Mouse (Mus musculus) heart, embryonic 16.5 days (tissue): Measurements from ENCODE around the gene Fabp3. TPM values are rescaled to one million over a fixed set of nuclear protein-coding genes. Genes with fewer than 3 reads are reported as not detected.

Experiments used
- ATAC-seq: fragments of 200-750 bp; cut with Nextera tagmentation; replicated peaks from 2 replicates; pipeline ENCODE4 v1.8.0; 2017; ENCODE audit warnings: moderate number of reproducible peaks; ENCODE audit not compliant: insufficient read depth, low FRiP score; ENCODE audit errors: extremely low read depth
- H3K27ac ChIP-seq: fragments of 300-500 bp; sonication (generic); 2 replicates; pipeline ENCODE4 v1.5.1; 2014; ENCODE audit warnings: mild to moderate bottlenecking, low read length, control low read depth, moderate library complexity
- H3K27me3 ChIP-seq: fragments of 300-500 bp; sonication (generic); 2 replicates; pipeline ENCODE4 v1.6.1; 2014; ENCODE audit warnings: low read length, mixed read lengths; ENCODE audit not compliant: control insufficient read depth, insufficient read depth
- H3K36me3 ChIP-seq: fragments of 300-500 bp; sonication (generic); 2 replicates; pipeline ENCODE4 v1.6.1; 2014; ENCODE audit not compliant: control insufficient read depth, insufficient read depth
- H3K4me1 ChIP-seq: fragments of 300-500 bp; sonication (generic); 2 replicates; pipeline ENCODE4 v1.6.1; 2014; ENCODE audit warnings: low read length, mixed read lengths; ENCODE audit not compliant: control insufficient read depth, insufficient read depth
- H3K4me2 ChIP-seq: fragments of 300-500 bp; sonication (generic); 2 replicates; pipeline ENCODE4 v1.6.1; 2014; ENCODE audit warnings: low read depth, mild to moderate bottlenecking, control low read depth, low read length
- H3K4me3 ChIP-seq: fragments of 300-500 bp; sonication (generic); 2 replicates; pipeline ENCODE4 v1.5.1; 2014; ENCODE audit warnings: mild to moderate bottlenecking, control low read depth, low read length
- H3K9ac ChIP-seq: fragments of 300-500 bp; sonication (generic); 2 replicates; pipeline ENCODE4 v1.6.1; 2014; ENCODE audit warnings: low read length, control low read depth
- H3K9me3 ChIP-seq: fragments of 300-500 bp; sonication (generic); replicated peaks from 2 replicates; pipeline ENCODE4 v1.6.1; 2016; ENCODE audit warnings: low read length; ENCODE audit not compliant: control insufficient read depth
- WGBS: fragments of 180-500 bp; shearing (Covaris S2); extraction: QIAGEN DNeasy Blood & Tissue Kit; methylation state at CpG from one replicate; pipeline ENCODE4 v1.1.7; 2014; 5-methylcytosine and 5-hydroxymethylcytosine counted together
- polyA plus RNA-seq: library from polyadenylated mRNA; unstranded; fragments of >200 nt; fragmentation: Nextera tagmentation; extraction: Ambion mirVana; gene quantifications from 2 replicates; pipeline ENCODE4 v1.2.1, GENCODE M21; 2015

Gene Fabp3
- polyA plus RNA-seq, 1 experiment from 2014 or later = 1,916 TPM

DNA sequence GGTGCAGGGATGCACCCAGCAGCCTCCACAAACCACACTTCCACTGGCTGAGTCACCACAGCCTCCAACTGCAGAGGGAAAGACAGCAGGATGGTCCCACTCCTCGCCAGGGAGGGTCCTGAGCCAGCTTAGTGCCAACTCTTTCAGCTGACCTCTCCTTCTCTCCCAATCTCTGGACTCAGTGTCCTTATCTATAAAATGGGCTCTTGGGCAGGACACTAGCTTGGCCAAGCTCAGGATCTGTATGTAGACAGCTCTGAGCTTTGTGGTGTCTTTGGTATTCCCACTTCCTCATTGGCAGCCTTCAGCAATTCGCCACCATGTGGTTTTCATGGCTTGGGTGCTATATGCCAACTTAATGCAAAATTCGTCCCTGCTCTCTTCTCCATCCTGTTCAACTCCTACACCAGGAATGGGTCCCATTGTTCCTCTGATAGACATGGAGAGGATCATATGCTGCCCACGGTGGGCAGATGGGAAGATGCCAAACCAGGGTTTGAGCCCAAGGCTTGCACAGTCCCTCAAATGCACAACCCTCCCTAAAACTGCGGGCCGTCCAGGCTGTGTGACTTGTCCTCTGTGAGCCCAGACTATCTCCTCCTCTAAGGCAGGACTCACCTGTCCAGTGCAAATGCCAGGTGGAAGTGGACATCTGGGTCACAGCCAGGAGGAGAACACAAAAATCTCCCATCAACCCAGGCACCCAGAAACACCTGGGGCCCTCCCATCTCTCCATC, 37.6 kb upstream of the Fabp3 start:
- ATAC-seq = no peak
- peaks cover 38% of the 10 kb centered on the region for H3K27me3 ChIP-seq

DNA sequence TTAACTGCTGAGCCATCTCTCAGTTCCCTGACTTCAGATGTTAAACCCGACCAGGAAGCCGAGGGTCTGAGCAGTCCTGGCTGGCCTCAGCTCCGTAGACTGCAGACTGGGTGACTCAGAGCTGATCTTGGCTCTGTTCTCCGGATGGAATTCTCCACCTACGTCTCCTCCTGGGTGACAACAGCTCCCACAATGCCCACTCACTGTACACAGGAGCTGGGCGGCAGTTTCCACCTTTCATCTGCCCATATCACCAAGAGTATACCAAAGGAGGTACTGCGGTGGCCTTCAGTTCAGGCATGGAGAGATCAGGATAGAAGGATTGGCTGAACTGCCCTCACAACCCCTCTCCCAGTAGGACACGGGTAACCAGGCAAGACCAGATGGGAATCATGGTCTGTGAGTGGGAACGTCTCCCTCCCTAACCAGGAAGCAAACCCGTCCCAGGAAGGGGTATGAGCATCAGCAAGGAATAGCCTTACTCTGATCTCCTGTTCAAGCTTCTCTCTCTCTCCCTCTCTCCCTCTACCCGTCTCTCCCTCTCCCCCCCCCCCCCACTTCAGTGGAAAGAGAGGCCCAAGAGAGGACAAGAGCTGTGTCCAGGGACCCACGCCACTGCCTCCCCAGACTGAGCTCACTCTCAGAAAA, 34.6 kb upstream of the Fabp3 start:
- H3K4me3 ChIP-seq = peak overlapping the region; percentile 52
- peak; percentile 46; the same call in 1 of the 2 replicates for ATAC-seq
- H3K36me3 ChIP-seq = no peaks in the 10 kb centered on the region
- H3K4me2 ChIP-seq = peak overlapping the region; percentile 80
- peaks cover 57% of the 10 kb centered on the region for H3K27me3 ChIP-seq
- peaks cover 7% of the 10 kb centered on the region for H3K4me1 ChIP-seq
- WGBS = 10% methylated on average over 11 of the region's 12 CpGs
- no peak overlapping the region for H3K27ac ChIP-seq
- no peaks in the 10 kb centered on the region for H3K9me3 ChIP-seq
- H3K9ac ChIP-seq = no peak overlapping the region; the same call in 1 of the 2 replicates

More for the DNA sequence above, 37.6 kb upstream of the Fabp3 start:
- H3K9me3 ChIP-seq = no peaks in the 10 kb centered on the region
- H3K27ac ChIP-seq = no peak overlapping the region
- H3K4me3 ChIP-seq = no peak overlapping the region
- no peak overlapping the region for H3K9ac ChIP-seq
- WGBS = 75% methylated on average over 6 of the region's 6 CpGs
- no peak overlapping the region for H3K4me2 ChIP-seq
- H3K4me1 ChIP-seq = peaks cover 7% of the 10 kb centered on the region
- H3K36me3 ChIP-seq = no peaks in the 10 kb centered on the region

DNA sequence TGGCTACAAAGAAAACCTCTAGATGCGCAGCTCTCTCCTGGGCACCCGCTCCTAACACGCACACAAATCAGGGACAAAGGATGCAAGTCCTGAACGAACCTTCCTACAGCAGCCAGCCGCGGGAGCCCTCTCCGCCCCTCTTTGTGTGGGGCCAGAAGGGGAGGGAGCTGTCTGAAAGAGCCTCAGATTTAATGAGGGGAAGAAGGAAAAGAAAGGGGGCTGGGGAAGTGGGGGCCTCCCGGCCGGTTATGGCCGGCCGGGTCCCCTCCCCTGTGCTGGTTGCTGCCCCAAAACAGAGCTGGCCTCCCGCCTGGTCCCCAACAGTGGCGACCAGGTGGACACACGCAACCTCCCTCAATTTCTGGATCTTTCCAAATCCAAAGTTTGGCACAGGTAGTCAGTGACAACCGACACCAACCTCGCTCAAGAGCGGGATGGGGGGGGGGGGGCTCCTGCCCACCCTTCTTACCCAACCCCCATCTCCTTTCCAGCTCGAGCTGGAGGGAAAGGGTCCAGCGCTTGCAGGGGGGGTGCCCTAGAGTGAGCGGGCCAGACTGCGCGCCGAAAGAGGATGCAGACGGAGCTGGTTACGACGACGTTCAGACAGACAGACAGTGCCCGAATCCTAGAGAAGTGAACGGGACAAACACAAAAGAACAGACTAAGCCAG, 33.9 kb upstream of the Fabp3 start:
- Histone ChIP-seq H3K4me2 (peak overlapping the region; percentile 80), H3K27ac (no peak overlapping the region), H3K9me3 (no peaks in the 10 kb centered on the region), H3K27me3 (peaks cover 62% of the 10 kb centered on the region), H3K36me3 (no peaks in the 10 kb centered on the region), H3K4me3 (peak overlapping the region; percentile 52), H3K9ac (peak overlapping the region; percentile 49), H3K4me1 (peaks cover 7% of the 10 kb centered on the region)
- no peak; the same call in 1 of the 2 replicates for ATAC-seq
- 1% methylated on average over 29 of the region's 29 CpGs for WGBS

DNA sequence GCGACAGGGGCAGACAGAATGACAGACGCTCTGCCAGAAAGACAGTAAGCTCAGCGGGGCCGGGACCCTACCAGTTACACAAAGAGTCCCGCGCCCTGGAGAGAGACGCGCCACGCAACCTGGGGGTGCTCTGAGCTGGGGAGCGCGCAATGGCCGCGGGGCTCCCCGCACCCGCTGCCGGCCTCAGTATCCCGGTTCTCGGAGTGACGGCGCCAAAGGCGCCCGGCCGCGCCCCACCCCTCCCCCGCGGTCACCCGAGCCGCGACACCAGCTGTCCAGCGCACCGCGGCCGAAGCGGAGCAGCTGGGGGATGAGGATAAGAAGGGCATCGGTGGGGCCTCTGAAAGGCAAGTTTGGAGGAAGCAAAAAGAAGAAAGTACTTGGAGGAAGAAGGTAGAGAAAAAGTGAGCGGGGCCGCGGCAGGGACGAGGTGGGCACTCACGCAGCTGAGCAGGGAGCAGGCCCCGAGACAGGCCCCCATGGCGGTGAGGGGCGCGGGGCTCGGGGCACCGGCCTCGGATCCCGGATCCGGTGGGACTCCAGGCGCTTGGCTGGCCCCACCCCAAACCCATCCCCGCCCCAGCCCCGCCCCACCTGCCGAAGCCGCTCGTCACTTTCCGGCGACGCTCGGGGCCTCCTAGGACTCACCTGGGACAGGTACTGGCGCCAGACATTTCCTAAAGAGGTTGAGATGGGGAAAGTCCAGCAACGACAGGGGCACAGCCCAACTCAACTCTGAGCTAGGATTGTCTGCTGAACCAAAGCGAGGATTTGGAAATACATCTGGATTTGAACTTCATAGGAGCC, 33.2 kb upstream of the Fabp3 start:
- H3K4me1 ChIP-seq = peaks cover 7% of the 10 kb centered on the region
- H3K27me3 ChIP-seq = peaks cover 63% of the 10 kb centered on the region
- no peak; the same call in 1 of the 2 replicates for ATAC-seq
- 4% methylated on average over 62 of the region's 62 CpGs for WGBS
- peak overlapping the region; percentile 80 for H3K4me2 ChIP-seq
- no peak overlapping the region for H3K27ac ChIP-seq
- H3K36me3 ChIP-seq = no peaks in the 10 kb centered on the region
- peak overlapping the region; percentile 52 for H3K4me3 ChIP-seq
- peak overlapping the region; percentile 49 for H3K9ac ChIP-seq
- H3K9me3 ChIP-seq = no peaks in the 10 kb centered on the region

DNA sequence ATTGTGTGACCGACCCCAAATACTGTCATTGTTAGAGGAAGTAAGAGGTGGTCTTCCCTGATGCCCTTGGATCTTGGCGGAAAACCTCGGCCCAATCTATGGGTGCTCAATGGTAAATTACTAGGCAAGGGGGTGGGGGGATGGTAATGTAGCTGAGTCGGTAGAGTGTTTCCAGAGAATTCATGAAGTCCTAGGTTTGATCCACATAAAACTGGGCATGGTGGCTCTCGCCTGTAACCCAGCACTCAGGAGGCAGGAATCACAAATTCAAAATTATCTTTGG, 32.6 kb upstream of the Fabp3 start:
- peaks cover 7% of the 10 kb centered on the region for H3K4me1 ChIP-seq
- peaks cover 66% of the 10 kb centered on the region for H3K27me3 ChIP-seq
- no peak for ATAC-seq
- no peak overlapping the region for H3K27ac ChIP-seq
- no peak overlapping the region for H3K9ac ChIP-seq
- no peaks in the 10 kb centered on the region for H3K36me3 ChIP-seq
- peak overlapping the region; percentile 80 for H3K4me2 ChIP-seq
- no peak overlapping the region; the same call in none of the 2 replicates for H3K4me3 ChIP-seq
- whole genome bisulfite sequencing = 50% methylated on average over 5 of the region's 5 CpGs
- H3K9me3 ChIP-seq = no peaks in the 10 kb centered on the region

DNA sequence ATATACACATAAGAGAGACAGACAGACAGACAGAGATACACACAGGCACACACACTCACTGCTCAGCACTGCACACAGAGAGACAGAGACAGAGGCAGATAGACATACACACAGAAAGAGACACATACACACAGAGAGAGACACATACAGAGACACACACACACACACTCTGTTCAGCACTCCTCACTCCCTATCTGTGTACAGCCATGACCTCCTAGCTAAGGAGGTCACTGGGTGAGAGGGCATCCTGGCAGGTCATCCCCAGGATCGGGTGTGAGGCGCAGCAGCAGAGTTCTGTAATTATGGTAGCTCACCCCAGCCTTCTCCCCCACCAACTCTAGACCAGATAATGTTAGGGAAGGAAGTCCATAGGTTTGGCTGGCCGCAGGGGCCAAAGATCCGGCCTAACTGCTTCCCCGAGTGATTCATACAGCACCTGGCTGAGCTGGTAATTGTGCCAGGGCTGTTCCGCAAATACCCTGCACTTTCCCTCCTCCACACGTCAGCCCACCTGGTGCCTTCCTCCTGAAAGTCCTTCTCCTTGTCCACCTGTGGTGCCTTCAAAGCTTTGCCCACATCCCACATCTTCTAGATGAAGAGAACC, 31.7 kb upstream of the Fabp3 start:
- Histone ChIP-seq H3K36me3 (no peaks in the 10 kb centered on the region), H3K27me3 (peaks cover 64% of the 10 kb centered on the region), H3K4me2 (no peak overlapping the region), H3K9ac (no peak overlapping the region), H3K4me1 (peaks cover 7% of the 10 kb centered on the region), H3K9me3 (no peaks in the 10 kb centered on the region), H3K4me3 (no peak overlapping the region), H3K27ac (no peak overlapping the region)
- no peak for ATAC-seq
- 49% methylated on average over 7 of the region's 7 CpGs for WGBS

DNA sequence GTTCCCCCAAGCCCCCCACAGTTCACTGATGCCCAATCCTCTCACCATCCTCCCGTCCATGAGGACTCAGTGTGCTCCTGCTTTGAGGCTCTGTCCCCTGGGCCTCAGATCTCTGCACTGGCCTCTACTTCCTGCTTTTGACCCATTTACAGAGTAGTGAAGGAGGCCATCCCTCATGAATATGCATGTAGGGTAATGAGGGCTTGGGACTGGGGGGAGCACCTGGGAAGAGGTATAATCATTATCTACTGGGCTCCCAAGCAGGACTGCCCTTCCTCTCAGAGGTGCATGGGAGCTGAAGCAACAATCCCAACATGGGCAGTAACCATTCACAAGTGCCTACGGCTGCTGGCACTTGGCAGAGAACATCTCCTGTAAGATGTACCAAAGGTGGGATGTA, 29.3 kb upstream of the Fabp3 start, which contains the start of gene Serinc2:
Serinc2 (minus strand) TSS at position 101 of the 400 bp plus-strand sequence.
- Histone ChIP-seq H3K27me3 (peaks cover 49% of the 10 kb centered on the region), H3K9ac (no peak within 1 kb of the TSS), H3K36me3 (no peaks in the 10 kb centered on the region), H3K4me2 (no peak within 1 kb of the TSS), H3K4me3 (no peak within 1 kb of the TSS), H3K9me3 (no peaks in the 10 kb centered on the region), H3K4me1 (peaks cover 4% of the 10 kb centered on the region), H3K27ac (no peak within 1 kb of the TSS)
- WGBS = 66% methylated on average over 2 of the region's 2 CpGs
- no peak for ATAC-seq

DNA sequence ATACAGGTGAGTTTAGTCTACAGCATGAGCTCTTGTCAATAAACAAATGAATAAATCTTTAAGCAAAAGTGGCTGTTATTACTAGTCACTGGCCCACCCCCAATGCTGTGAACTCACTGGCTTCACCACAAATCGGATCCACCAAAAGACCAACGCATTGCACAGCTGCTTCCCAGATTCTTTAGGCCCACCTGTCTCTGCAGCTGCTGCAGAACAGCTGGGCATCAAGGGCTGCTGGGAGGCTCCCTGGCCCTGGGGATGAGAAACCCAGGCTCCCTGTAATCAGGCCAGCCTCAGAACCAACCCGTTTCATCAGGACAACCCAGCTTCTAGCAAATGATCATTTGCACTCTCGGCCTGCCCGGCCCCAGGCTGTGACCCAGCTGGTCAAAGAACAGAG, 25.5 kb upstream of the Fabp3 start:
- peaks cover 20% of the 10 kb centered on the region for H3K27me3 ChIP-seq
- ATAC-seq = no peak

More for the DNA sequence above, 25.5 kb upstream of the Fabp3 start:
- Histone ChIP-seq H3K4me1 (no peaks in the 10 kb centered on the region), H3K4me2 (no peak overlapping the region), H3K27ac (no peak overlapping the region), H3K4me3 (no peak overlapping the region), H3K9ac (no peak overlapping the region), H3K9me3 (no peaks in the 10 kb centered on the region), H3K36me3 (no peaks in the 10 kb centered on the region)
- 68% methylated on average over 5 of the region's 5 CpGs for WGBS
